Mouse (Mus musculus) cerebellum, adult 8-10 months (tissue): ENCODE measurements at regions not wholly inside any gene's neighbourhood (a gene's known extent, or its start where the extent isn't known, plus 50 kb on each side); places are given as distances from the start of the nearest gene placed in this dataset.
A peak's percentile ranks its signal among the peaks of the same experiment; 100 is the strongest.

ENCODE experiments used
- DNase-seq: peaks from one replicate; pipeline ENCODE4 v3.0.0; 2022

GRCm38 (mm10) chr5:111506821-111507220, 89.7 kb downstream of the Mn1 start:
- DNase-seq, result no peak

DNA sequence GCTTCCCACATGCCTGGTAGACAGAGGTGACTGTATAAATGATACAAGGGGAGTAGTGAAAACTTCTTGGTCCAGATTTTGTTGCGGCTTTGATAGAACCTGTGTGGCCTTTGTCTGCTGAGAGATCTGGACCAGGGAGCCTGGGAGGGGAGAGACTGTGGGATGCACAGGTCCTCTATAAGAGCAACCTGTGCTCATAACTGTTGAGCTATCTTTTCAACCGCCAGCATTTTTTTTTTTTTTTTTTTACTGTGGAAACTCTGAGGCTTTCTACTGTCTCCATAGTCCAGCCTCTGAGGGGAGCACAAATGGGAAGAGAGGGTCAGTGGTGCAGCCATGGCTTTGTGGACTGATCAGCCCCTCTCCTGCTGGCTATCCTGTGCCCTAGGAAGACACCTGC, 90.2 kb downstream of the Mn1 start:
- DNase-seq, result no peak

- no peak for DNase-seq
Observed at GRCm38 (mm10) chr5:111509014-111509561, 91.9 kb downstream of the Mn1 start.

DNA sequence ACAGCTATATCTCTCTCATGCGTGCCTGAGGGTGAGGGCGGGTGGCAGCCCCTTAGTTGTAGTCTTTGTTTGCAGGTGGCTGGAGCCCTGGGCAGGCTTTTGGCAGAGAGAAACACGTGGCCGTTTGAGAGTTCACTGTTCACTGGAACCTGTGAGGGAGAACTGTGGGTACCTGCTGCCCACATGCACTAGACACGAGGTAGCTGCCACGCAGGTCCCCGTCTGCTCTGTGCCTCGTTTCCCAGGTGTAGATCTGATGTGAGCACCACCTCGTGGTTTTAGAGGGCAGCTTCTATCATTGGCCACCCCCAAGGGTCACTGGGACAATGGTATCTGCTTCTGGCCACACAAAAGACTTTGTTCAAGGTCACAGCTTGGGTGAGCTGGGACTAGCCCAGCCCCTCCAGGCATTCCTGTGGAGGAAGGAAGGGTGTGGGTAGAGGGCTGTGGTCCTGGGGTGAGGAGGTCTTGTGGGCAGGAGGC, 92.5 kb downstream of the Mn1 start:
- no peak for DNase-seq

- DNase-seq, result no peak
Observed at GRCm38 (mm10) chr5:111510183-111510878, 93.2 kb downstream of the Mn1 start.

- DNase-seq, result no peak
Observed at GRCm38 (mm10) chr5:111510879-111511231, 93.7 kb downstream of the Mn1 start.

- no peak for DNase-seq
Observed at GRCm38 (mm10) chr5:111511982-111512381, 94.8 kb downstream of the Mn1 start.

- DNase-seq, result no peak
Observed at GRCm38 (mm10) chr5:111513976-111514375, 96.8 kb downstream of the Mn1 start.

DNA sequence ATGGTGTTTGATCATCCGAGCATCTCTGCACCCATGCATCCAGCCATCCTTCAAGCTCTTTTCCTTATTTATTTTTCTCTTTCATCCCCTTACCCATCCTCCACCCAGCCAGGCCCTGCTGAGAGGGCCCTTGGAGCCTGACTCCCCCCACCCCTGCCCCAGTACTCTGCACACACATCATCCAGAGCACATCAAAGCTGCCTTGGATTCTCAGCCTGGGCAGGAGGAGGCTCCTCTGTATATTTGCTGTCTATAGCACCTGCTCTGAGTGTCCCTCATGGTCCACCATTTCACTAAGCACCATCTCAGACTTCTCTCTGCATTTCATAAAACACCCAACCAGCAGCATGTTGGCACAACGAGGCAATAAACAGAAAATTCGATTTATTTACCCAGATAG, 101.9 kb downstream of the Mn1 start:
- no peak for DNase-seq

DNA sequence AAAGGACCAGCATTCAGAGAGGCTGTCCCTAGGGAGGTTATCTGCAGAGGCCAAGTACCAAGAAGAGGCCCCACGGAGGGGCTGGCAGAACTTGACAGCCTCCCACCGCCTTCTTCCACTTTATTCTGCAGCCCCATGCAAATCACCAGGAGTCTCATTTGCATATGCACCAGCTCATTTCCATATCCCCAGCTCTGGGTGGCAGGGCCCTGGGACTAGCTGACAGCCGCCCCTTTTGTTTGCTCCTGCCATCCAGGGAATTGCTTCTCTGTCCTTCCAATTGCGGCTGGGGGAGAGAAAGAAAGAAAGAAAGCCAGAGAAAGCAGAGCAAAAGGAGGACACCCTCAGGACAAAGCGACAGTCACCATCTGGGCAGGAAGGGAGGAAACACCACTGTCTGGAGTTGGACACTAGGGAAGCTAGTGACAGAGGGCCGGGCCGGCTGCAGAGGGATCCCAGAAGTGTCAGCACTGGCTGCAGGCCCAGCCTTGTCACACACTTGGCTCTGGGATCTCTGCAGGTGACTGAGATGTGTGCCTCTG, 102.4 kb downstream of the Mn1 start:
- no peak for DNase-seq

- no peak for DNase-seq
Observed at GRCm38 (mm10) chr5:111521866-111522265, 104.7 kb downstream of the Mn1 start.

GRCm38 (mm10) chr5:111522586-111522985, 105.4 kb downstream of the Mn1 start:
- no peak for DNase-seq

DNA sequence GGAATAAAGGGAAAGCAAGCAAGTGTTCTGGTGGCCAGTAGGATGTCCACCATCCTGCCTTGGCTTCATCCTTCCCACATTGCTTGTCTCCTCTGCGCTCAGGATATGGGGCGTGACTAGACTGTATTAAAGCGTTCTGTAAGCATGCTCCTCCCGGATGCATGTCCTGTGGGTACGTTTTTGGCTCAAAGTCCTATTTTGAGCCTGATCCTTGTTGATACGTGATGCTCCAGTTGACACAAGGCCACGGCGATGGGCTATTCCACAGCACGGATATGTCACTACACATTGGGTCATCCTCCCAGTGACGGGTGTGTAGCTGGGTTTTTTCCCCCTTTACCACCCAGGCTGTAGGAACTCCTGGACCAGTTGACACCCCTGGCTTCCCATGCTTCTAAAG, 110.6 kb downstream of the Mn1 start:
- no peak for DNase-seq

DNA sequence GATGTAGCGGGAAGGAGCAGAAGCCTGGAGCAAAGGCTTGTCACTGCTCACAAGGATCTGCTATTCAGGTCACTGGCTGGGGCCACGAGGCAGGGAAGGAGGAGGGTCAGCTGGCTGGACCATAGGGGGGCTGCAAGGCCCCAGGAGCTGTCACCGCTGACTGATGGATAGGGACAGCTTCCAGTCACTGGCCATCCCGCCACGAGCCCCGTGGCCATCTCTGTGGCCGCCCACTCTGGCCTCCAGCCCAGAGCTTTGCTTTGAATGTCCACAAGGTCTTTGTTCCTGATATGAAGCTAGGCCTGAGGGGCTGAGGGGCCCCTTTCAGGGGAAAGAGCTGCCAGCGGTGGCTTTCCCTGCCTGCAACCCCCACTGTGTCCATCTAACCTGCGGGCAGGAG, 111.9 kb downstream of the Mn1 start:
- DNase-seq, result no peak

DNA sequence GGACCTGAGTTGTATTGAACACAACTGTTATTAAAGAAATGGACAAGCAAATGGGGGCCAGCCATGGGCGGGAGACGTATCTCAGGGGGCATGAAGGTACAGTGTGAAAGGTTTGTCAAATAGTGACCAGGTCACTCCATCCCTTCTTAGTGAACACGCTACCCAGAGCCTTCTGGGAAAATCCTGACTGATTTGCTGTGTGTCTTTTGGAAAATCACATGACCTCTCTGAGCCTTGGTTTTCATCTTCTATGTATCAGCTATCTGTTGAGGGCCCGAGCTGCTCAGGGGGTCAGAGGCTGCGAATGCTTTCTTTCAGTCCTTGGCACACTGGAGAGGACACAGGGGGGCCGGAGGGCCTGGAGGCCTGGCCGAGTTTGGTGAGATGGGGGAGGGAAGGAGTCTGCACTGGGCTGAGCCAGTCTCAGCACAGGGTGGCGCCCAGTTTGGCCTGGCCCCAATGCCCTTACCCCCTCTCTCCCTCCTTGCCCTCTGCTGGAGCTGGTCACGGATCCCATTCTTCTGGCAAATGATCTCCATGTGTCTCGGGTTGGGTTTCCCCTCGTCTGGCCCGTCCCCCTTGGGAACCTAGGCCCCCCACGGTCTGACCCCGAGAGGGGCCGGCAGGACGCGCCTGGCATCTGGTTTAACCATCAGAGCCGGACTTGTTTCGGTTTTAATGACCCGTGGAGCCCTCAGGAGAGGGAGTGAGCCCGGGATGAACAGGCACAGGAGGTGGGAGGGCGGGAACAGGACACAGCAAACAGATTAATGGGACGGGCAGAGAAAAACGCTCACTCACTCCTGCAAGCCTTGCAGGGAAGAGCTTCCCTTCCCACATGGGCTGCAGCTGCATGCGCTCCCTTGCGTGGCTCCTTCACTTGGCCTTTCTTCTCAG, 113.7 kb downstream of the Mn1 start:
- DNase-seq, result no peak

GRCm38 (mm10) chr5:111532446-111533035, 115.4 kb downstream of the Mn1 start:
- DNase-seq, result peak; percentile 14

DNA sequence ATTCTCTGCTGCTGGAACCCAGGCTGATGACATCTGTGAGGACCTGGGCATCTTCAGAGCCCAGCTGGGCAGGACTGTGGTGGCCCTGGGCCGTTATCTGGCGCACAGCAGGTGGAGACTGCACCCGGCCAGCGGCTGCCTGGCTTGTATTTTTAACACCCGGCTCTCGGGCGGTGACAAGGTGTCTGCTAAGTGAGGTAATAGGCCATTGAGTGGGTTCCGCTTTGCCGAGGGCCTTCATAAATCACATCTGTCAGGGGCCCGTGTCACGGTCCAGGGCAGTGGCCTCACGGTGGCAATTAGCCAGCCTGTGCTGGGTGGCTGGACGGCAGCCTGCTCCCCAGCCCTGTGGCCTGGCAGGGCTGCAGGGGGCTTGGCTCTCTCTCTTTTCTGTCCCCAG, 118.8 kb downstream of the Mn1 start:
- no peak for DNase-seq

GRCm38 (mm10) chr5:111538560-111539450, 121.6 kb downstream of the Mn1 start:
- no peak for DNase-seq

DNA sequence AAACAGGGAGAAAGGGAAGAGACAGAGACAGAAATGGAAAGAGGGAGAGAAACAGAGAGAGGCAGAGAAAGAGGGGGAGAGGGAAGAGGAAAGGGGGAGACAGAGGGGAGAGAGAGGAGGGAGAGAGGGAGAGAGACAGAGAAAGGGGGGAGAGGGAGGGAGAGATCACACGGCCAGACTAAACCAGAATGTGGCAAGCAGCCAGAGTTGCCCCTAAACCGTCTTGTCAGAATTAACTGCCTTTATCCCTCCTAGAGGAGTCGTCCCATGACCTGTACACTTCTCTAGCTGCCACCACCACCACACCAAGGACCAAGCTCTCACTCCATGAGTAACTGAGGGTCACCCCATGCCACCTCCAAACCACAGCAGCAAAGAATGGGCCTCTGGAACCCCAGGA, 123.3 kb downstream of the Mn1 start:
- DNase-seq, result no peak

- DNase-seq, result no peak
Observed at GRCm38 (mm10) chr5:111542077-111542476, 124.9 kb downstream of the Mn1 start.

- no peak for DNase-seq
Observed at GRCm38 (mm10) chr5:111543721-111544495, 126.7 kb downstream of the Mn1 start.
